Mouse (Mus musculus) myocyte (in vitro differentiated cells): ENCODE results near the gene Tmco4.

Source experiments
- MAX ChIP-seq: IDR thresholded peaks from one replicate; pipeline ENCODE4 v1.6.1; 2011; ENCODE audit warnings: low read depth, mild to moderate bottlenecking, control low read depth
- MYOD1 ChIP-seq, 3 experiments: IDR thresholded peaks; one replicate each; pipeline ENCODE4 v1.6.1; 2011; ENCODE audit warnings: control low read depth in 2 of 3, low read depth in 2 of 3, mild to moderate bottlenecking in 2 of 3, moderate library complexity in 1 of 3; ENCODE audit not compliant: insufficient read length in 2 of 3, control insufficient read depth in 1 of 3
- POLR2A ChIP-seq: IDR thresholded peaks from one replicate; pipeline ENCODE4 v1.6.1; 2011; ENCODE audit warnings: low read depth, mild to moderate bottlenecking, control low read depth, moderate library complexity; ENCODE audit not compliant: insufficient read length
- POLR2AphosphoS2 ChIP-seq: IDR thresholded peaks from one replicate; pipeline ENCODE4 v1.6.1; 2011; ENCODE audit warnings: low read depth, control low read depth; ENCODE audit not compliant: insufficient read length
- REST ChIP-seq: IDR thresholded peaks from one replicate; pipeline ENCODE4 v1.6.1; 2011; ENCODE audit warnings: mild to moderate bottlenecking, control low read depth, moderate library complexity; ENCODE audit not compliant: insufficient read depth, insufficient read length
- TCF12 ChIP-seq: IDR thresholded peaks from one replicate; pipeline ENCODE4 v1.6.1; 2011; ENCODE audit warnings: mild to moderate bottlenecking, control low read depth; ENCODE audit not compliant: poor library complexity, insufficient read depth, severe bottlenecking
- TCF3 ChIP-seq: IDR thresholded peaks from one replicate; pipeline ENCODE4 v1.6.1; 2011; ENCODE audit warnings: low read depth, control low read depth; ENCODE audit not compliant: insufficient read length
- USF1 ChIP-seq: IDR thresholded peaks from one replicate; pipeline ENCODE4 v1.6.1; 2011; ENCODE audit warnings: low read depth, mild to moderate bottlenecking, control low read depth, moderate library complexity

DNA sequence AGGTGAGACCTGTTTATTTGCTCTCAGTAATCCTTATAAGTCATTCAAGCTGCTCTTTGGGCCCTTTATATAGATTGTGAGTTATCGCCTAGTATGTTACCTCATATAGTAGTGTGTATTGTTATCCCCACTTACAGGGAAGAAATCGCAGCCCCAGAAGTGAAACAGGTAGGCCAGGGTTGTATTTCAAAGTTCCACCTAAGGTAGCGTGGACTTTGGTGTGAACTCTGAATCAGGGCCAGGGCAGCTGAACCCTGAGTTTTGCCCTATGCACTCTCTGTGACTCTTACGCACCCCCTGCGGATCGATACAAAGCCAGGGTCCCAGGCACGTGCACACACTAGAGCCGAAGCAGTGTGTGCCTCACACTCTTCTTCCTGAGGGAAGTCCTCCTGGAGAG, 31.4 kb downstream of the Tmco4 start:
- TF ChIP-seq TCF12, result no peak
- no peak for TF ChIP-seq REST
- TF ChIP-seq POLR2A, result no peak
- TF ChIP-seq MYOD1 (IDR thresholded peaks at IDR 0.05; ENCODE audit: control insufficient read depth in 1 of 3, insufficient read length in 2 of 3, low read depth in 2 of 3), result no peak
- TF ChIP-seq MAX, result no peak
- TF ChIP-seq POLR2AphosphoS2, result no peak
- no peak for TF ChIP-seq TCF3
- TF ChIP-seq USF1, result no peak
